Mouse (Mus musculus) MN1 (cell line): ENCODE data around the gene Prelid1.

Experiments
- DNase-seq: peaks from one replicate; pipeline ENCODE4 v3.0.0-alpha.2; 2016; ENCODE audit warnings: low spot score

Gene Prelid1

DNA sequence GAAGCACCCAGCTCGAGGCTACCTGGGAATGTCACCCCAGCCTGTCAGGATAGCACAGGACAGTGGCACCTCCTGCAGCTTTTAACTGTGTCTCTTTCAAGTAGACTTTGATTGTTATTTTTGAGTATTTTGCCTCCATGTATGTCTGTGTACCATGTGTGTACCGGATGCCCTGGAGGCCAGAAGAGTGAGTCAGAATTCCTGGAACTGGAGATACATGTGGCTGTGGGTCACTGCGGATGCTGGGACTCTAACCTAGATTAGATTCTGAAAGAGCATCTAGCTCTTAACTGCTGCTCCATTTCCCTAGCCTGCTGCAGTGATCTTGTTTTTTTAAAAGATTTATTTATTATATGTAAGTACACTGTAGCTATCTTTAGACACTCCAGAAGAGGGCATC lies 12.0 kb downstream of the Prelid1 start:
- DNase-seq = peak; percentile 23

DNA sequence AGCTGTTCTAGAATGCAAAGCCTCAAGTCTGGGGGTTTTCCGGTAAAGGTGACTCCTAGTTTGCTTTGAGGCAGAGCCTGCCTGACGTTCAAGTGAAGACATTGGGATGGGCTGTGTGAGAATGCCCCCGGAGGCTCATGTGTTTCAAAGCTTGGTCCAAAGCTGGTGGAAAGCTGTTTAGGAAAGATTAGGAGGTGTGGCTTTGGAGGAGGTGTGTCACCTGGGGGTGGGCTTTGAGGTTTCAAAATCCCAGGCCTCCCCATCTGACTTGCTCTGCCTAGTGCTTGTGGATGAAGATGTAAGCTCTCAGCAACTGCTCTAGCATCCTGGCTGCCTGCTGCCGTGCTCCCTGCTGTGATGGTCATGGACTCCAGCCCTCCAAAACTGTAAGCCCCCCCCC lies 15.4 kb downstream of the Prelid1 start:
- no peak for DNase-seq

DNA sequence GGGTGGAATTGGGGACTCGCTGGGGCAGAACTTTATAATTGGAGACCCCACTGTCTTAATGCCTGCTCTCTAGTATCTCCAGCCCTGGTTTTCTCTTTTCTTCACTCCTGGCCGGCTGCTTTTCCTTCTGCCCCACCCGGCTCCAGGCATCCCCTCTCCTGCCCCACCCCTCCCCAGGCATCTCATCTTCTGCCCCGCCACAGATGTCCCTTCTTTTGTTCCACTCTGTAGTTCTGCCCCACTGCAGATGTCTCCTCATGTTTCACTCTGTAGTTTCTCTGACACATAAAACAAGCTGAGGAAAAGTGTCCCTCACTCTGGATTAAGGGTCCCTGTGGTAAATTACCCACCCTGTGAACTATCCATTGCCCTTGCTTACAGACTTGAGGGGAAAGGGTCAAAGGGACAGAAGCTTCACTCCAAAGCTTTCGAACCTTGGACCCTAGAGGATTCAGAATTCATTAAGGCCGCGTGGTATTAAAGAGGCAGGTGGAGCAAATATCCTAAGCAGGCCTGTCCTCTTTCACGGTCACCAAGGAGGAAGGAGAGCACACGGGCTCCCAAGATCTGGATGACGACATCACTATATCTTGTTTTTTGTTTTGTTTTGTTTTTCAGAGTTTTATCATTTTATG lies 17.2 kb downstream of the Prelid1 start:
- no peak for DNase-seq

DNA sequence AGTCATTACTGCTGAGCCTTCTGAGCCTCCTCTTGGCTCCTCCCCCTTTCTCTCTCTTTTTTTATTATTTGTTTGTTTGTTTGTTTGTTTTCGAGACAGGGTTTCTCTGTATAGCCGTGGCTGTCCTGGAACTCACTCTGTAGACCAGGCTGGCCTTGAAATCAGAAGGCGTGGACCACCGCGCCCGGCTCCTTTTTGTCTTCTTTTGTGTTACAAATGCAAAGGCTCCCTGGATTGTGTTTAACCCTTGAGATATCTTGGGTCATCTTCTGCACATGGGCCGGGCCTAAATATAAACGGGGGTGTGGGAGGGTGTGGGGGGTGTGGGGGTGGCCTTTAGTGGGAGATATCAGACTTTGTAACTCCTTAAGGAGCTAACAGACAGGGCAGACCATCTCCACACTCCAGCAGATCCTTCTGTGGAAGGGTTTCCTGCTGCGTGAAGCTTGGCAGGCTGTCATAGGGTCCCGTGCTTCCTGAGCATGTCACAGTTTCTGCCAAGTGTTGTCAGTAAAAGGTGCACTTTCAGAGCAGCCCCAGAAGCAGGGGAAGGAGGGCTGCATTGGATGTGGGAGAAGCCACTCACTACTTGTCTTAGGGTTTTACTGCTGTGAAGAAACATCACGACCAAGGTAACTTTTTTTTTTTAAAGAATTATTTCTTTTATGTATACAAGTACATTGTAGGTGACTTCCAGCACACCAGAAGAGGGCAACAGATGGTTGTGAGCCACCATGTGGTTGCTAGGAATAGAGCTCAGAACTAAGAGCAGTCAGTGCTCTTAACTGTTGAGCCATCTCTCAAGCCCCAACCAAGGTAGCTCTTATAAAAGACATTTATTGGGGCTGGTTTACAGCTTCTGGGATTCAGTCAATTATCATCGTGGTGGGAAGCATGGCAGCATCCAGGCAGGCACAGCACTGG lies 18.1 kb downstream of the Prelid1 start:
- DNase-seq = no peak

DNA sequence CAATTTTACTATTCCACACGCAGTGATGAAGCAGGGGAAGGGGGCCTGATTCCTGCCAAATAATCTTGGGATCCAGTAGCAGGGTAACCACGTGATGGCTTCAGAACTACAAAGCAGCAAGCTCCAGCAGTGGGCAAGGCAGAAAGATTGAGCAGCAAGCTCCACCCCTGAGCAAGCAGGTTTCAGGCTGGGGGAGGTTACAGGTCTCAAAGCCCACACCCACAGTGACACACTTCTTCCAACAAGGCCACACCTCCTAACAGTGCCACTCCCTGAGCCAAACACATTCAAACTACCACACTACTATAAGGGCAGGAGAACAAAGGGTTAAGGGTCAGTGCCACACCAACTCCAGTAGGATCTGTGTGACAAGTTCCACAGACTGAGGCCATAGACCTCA lies 19.0 kb downstream of the Prelid1 start:
- DNase-seq = no peak

DNA sequence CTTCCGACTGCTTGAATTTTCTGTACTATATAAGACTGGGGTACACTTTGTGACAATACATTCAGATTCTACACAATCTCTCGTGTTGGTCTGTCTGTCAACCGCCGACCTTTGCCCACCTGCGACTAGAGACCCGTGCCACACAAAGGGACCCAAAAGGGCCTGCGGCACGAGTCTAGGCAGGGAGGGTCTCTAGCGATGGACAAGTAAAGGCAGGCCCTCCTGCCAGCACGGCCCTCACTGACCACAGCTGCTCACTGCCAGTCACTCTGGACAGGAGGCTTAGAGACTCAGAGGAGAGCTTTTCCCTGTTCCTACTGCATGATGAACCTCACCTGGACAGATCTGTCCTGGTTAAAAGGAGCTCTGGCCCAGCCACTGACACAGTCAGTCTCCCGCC lies 22.2 kb downstream of the Prelid1 start:
- no peak for DNase-seq

DNA sequence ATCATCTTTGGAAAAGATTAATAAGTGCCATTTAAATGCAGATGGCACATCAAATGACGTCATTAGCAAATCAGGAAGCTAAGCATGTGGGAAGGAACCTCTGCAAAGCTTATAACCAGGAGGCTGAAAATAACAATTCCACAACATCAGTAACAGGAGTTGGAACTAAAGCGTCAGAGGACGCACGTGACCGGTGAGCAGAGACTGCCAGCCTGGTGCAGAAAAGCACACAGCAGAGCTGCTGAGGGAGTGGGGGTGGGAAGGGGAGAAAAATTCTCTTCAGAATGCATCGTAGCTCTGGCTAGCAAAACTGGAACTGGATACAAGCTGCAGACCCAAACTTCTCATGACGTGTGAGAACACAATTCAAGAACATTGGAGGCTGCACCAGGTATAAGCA lies 24.0 kb downstream of the Prelid1 start:
- no peak for DNase-seq

DNA sequence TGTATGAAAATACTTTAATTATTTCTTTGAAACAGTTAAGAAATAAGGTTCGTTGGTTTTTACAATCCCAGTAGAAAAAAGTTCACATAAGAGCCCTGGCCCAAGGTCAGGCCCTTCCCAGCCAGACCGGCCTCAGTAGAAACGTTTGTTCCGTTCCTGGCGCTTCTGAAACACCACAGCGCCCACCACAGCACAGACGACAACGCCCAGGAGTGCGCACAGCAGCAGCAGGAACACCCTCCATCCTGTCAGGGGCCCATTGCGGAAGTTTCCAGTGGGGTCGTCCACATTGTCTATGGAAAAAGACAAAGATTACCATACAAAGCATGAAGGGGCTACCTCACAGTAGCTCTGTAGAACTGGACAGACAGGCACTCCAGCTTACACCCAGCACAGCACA lies 26.4 kb downstream of the Prelid1 start:
- DNase-seq = no peak

DNA sequence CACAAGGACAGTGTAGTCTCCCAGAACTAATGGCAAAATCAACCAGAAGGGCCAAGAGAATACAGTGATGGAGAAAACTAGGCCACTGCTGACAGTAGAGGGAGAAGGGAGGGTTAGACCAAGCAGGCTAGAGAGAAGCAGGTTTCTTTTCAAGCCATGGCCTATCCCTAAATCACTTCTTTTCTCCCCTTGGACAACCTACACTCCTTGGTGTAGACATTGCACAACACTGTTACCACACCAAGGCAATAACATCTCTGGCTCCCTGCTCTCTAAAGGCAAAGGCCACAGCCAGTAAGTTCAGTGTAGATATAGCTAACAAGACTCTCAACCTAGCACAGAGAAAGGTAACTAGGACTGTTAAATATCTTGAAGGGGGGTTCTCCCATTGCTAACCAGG lies 40.8 kb downstream of the Prelid1 start:
- DNase-seq = no peak

DNA sequence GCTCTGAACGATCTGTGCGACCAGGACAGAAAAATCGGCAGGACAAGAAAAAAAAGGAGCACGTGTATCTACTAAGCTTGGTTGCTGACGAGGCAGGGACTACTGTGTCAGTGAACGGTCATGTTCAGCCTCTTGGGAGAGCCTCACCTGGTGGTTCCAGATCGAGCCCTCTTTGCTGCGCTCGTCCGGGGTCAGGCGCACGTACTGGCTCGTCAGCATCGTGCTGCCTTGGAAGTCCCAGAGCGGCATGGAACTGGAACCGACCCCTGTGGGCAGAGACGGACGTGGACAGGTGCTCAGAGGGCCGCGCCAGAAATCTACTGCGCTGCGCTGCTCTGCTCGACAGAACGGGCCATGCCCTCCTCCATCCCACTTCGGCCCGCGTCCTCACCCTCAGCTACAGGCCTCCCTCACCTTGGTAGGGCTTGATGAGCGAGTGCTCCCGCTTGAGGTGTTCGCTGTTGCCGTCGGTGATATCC lies 41.7 kb downstream of the Prelid1 start:
- no peak for DNase-seq

DNA sequence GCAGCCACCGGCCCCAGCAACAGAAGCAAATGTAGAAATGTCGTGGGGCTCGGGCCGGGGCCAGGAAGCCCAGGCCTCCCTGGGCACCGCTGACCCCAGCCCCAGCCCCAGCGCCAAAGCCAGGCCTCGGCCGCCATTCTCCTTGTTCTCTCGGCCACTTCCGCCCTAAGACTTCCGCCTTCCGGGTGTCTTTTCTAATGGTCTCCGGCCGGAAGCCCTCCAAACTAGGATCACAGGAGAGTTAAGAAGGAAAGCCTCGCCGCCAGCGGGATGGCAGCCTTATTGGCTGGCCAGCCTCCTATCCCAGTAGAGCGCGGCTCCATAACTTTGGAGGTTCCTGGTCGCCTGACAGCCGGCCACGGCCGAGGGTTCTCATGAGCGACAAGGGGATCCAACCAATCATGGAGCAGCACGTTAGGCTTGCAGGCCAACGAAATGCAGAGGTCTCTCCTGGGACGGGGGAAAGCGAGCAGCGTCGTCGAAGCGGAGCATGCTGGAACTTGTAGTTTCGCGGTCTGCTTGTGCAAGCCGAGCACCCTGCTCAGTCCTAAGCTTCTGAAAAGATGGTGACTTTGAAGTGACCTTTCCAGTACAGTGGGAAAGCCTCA lies 42.3 kb downstream of the Prelid1 start, which contains the start of gene Lman2:
Lman2 (minus strand) TSS at position 331 of the 608 bp plus-strand sequence.
- DNase-seq = peak; percentile 99

DNA sequence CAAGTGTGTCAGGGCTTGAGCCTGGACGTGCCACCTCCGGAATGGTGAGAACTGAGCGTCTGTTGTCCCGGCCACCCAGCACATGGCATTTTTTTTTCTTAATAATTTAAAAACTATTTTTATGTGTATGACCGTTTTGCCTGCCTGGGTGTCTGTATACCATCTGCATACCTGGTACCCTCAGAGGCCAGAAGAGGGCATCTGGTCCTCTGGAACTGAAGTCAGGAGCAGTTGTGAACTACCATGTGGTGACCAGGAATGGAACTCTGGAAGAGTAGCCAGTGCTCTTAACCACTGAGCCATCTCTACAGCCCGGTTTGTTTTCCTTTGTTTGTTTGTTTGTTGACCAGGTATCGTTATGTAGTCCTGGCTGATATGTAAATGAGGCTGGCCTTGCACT lies 48.1 kb downstream of the Prelid1 start:
- no peak for DNase-seq

DNA sequence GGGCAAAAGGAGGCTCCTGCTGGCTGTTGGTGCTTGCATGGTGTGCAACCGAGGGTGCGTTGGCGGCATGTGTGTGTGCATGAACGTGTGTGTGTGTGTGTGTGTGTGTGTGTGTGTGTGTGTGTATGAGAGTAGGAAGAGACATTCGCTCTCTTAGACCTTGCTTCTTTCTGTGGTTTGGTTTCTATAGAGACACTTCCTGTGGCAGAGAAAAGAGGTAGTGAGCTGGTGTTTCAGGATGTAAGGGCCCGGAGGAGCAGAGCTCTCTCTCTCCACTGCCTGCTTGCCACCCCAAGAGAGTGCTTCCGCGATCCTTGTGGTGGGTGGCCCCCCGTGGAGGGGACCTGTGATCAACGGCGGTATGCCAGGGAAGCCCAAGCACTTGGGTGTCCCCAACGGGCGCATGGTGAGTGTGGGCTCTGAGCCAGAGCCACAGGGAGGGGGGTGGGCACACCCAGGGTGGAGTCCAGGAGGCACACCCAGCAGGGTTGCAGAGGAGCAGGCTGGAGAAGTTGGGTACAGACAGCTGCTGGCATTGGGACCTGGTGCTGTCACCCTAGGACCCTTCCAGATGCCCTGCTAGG lies 49.3 kb downstream of the Prelid1 start, which contains the start of gene Rgs14:
Rgs14 (plus strand) TSS at position 202 of the 584 bp plus-strand sequence.
- peak; percentile 34 for DNase-seq

DNA sequence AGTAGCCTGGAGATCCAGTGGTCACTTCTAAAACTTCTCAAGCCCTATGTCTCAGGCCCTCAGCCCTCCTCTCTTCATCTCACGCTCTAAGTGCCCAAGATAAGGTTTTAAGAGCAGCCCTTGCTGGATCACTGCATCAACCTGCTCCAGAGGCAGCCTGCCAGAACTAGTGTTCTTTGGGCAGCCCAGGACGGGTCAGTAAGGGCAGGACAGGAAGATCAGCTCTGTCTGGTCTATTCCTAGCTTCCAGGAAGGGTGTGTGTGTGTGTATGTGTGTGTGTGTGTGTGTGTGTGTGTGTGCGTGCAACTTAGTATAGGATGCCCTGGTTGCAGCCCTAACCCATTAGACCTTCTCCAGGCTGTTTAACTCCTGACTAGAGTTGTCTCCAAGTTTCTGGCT lies 49.9 kb downstream of the Prelid1 start:
- no peak for DNase-seq

DNA sequence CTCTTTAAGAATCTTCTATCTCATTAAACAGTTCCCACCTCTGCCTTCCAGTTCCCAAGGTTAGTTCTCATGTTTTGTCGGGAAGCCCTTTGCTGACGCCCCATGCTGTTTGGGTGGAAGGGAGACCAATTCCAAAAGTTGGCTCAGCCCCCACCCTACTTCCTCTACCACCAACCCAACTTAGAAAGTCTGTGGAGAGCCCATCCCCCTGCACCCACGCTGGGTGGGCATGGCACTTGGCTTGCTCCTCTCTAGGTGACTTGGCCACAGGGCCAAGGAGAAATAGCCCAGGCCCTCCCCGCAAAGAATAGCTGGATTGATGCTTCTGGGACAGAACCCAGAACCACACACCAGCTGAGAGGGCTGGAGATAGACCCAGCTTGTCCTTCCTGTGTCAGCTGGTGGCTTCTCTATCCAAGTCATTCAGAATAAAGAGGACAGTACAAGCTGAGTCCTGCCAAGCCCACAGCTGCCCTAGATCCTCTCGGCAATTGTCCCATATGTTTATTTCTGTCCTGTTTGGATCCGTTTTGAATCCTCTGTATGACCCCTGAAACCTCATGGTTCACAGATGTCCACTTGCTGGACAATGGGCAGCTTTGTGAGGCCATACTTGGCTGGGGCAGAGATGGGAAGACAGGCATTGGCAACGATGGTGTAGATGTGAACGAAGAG lies 50.8 kb downstream of the Prelid1 start:
- no peak for DNase-seq

DNA sequence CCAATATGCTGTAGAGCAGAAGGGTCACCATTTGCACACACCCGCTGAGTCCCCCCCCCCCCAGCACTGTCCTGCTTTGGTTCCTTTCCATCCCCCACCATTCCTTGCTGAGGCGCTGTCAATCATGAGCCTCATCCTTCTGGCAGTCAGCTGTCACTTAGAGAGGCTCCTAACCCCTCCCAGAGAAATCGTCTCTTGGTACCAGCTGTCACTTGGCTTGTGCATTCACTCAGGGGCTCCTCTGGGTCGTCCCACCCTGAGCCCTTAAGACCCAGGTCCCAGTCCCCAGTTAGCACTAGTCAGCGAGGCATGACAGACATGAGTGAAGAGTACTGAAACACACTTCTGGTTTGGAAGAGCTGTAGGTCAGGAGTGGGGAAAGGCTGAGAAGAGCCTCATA lies 51.4 kb downstream of the Prelid1 start:
- DNase-seq = no peak

DNA sequence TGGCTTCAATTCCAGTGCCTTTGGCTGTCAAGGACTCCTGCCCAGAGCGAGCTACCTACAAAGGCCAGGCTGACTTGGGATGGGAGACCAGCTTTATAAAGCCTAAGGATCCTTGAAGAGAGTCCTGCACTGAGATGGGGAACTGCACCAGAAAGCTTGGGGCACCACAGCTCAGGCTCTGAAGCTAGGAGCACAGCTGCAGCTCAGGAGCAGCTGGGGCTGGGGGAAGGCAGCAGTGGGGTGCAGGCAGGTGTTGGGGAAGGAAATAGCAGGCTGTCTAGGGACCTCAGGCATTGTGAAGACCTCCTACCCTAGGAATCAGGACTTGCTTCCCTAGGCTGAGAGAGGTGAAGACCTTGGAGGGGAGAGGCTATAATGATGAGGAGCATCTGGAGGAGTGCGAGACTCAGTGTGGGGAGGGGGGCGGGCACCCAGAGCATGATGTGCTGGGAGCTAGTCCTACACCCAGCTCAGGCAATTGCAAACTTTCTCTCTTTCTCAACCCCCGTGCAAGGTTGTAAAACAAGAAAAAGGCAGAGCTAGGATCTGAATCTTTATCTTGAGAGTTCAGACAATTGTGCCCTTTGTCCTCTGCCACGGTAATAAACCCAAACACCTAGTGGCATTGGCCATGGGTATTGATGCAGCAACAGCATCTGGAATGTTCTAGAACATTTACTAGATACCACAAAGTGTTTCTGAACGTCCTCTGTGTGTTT lies 54.1 kb downstream of the Prelid1 start:
- DNase-seq = no peak
